Mouse (Mus musculus): ENCODE results near the gene Gm10192.
"Not testable (repeated sequence)": the region's sequence is repeated elsewhere in the genome, so short reads cannot be mapped to it uniquely, and the experiment has no call there.

Gene Gm10192

GRCm38 (mm10) chr4:97183066-97183465 is at the start of gene Gm10192:
Gene Gm10192, minus strand, starts transcription at chr4:97183166.
- DNase-seq (ENCODE audit: low spot score in 2 of 2), result not testable (repeated sequence)

GRCm38 (mm10) chr4:97230411-97231104 is 47.6 kb upstream of the Gm10192 start:
- no peak for DNase-seq (ENCODE audit: low spot score in 2 of 2)

GRCm38 (mm10) chr4:97219701-97220100 is 36.7 kb upstream of the Gm10192 start:
- no peak for DNase-seq (ENCODE audit: low spot score in 2 of 2)

GRCm38 (mm10) chr4:97217906-97218305 is 34.9 kb upstream of the Gm10192 start:
- DNase-seq (ENCODE audit: low spot score in 2 of 2), result no peak

- DNase-seq (ENCODE audit: low spot score in 2 of 2), result no peak
Observed at GRCm38 (mm10) chr4:97212514-97212913, 29.5 kb upstream of the Gm10192 start.

- DNase-seq (ENCODE audit: low spot score in 2 of 2), result not testable (repeated sequence)
Observed at GRCm38 (mm10) chr4:97202986-97203385, 20.0 kb upstream of the Gm10192 start.

- DNase-seq (ENCODE audit: low spot score in 2 of 2), result no peak
Observed at GRCm38 (mm10) chr4:97193176-97193575, 10.2 kb upstream of the Gm10192 start.

GRCm38 (mm10) chr4:97192601-97193000 is 9.6 kb upstream of the Gm10192 start:
- no peak for DNase-seq (ENCODE audit: low spot score in 2 of 2)

GRCm38 (mm10) chr4:97180396-97180795 is 2.6 kb downstream of the Gm10192 start:
- DNase-seq (ENCODE audit: low spot score in 2 of 2), result no peak

- DNase-seq (ENCODE audit: low spot score in 2 of 2), result no peak
Observed at GRCm38 (mm10) chr4:97156841-97157345, 26.1 kb downstream of the Gm10192 start.

GRCm38 (mm10) chr4:97156084-97156483 is 26.9 kb downstream of the Gm10192 start:
- no peak for DNase-seq (ENCODE audit: low spot score in 2 of 2)

- no peak for DNase-seq (ENCODE audit: low spot score in 2 of 2)
Observed at GRCm38 (mm10) chr4:97153554-97153953, 29.4 kb downstream of the Gm10192 start.

- DNase-seq (ENCODE audit: low spot score in 2 of 2), result no peak
Observed at GRCm38 (mm10) chr4:97142484-97142883, 40.5 kb downstream of the Gm10192 start.

All from frontal cortex, postnatal 25 days (tissue).